Mouse (Mus musculus) neural tube, postnatal 0 days (tissue): Measurements from ENCODE around the gene Mphosph6. TPM values are rescaled to one million over a fixed set of nuclear protein-coding genes. Genes with fewer than 3 reads are reported as not detected.

ENCODE experiments used
- polyA plus RNA-seq: library from polyadenylated mRNA; unstranded; fragments of >200 nt; fragmentation: Nextera tagmentation; extraction: Ambion mirVana; gene quantifications from 2 replicates; pipeline ENCODE4 v1.2.1, GENCODE M21; 2015

Mphosph6 gene
- 31.8 and 33.5 TPM in 2 replicates for polyA plus RNA-seq

DNA sequence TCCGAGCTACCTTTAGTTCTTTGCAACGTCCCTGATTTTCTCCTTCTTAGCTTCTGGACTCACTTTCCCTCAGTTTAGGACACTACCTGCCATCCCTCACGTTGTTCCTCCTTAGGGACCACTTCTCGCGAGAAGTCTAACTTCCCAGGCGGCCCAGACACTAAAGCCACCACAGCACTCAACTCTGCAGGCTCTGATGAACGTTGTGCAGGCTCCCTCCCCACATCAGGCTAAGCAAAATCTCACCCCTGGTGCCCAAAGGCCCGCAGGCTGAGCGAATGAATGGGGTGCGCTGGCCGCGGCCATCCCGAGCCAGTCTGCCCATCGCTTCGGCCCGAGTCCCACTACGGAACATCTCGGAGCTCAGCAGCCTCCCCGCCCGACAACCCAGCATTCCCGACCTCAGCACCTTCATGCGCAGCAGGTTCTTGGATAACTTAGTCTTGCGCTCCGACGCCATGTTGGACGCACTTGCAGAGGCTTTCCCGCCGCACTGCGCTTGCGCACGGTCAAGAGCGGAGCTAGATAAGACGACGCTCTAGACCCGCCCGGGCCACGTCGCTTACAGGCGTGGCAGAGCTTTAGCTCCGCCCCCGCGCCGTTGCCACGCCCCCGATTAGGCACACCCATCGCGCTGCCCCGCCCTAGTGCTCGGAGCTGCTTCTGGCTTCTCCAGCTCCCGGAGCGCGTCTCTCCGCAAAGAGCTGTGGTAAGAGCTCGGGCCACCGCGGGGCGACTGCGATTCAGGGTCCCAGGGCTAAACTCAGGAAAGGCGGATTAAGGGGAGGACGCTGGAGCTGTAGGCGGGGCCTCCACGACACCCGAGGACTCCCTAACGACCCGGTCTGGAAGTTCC, at the start of gene Mphosph6:
Gene Mphosph6, minus strand, starts transcription at position 501 of the 856 bp plus-strand sequence.

Other genes with a start within 250 kb of the Mphosph6 start
- 3.6 and 4.0 TPM in 2 replicates for gene Sdr42e1, start 128.3 kb downstream of the Mphosph6 start, polyA plus RNA-seq
- gene Hsd17b2, start 100.0 kb downstream of the Mphosph6 start, polyA plus RNA-seq: 1.6 TPM in 2 replicates